Mouse (Mus musculus) leukemia stem cell, adult 10-12 weeks (primary cell): ENCODE measurements around the gene Olfr1272. TPM values are rescaled to one million over a fixed set of nuclear protein-coding genes. Genes with fewer than 3 reads are reported as not detected.

Experiments
- polyA plus RNA-seq: library from polyadenylated mRNA; stranded (reverse); fragments of >175 nt; gene quantifications from 2 replicates; pipeline ENCODE4 v1.2.3, GENCODE M21; 2012; ENCODE audit warnings: low replicate concordance

Gene Olfr1272
- 0.09 TPM in 1 of 2 replicates, not detected in the other for polyA plus RNA-seq

GRCm38 (mm10) chr2:90292741-90293140 lies at the start of gene Olfr1272:
Gene Olfr1272 (minus strand): TSS chr2:90292841.

GRCm38 (mm10) chr2:90321900-90322299 lies 29.3 kb upstream of the Olfr1272 start, which contains the start of gene Gm13769:
Gene Gm13769 (plus strand): TSS chr2:90322200.

GRCm38 (mm10) chr2:90270932-90271331 lies 21.7 kb downstream of the Olfr1272 start, which contains the start of gene Olfr1271:
Gene Olfr1271 (minus strand): TSS chr2:90271032.

GRCm38 (mm10) chr2:90257492-90257891 lies 35.1 kb downstream of the Olfr1272 start, which contains the start of gene Olfr142:
Gene Olfr142 (minus strand): TSS chr2:90257592.

Other genes starting within 250 kb of the Olfr1272 start
- gene Olfr140, start 229.2 kb downstream of the Olfr1272 start, polyA plus RNA-seq = not detected in 2 replicates
- gene Olfr1269, start 171.4 kb downstream of the Olfr1272 start, polyA plus RNA-seq = not detected in 2 replicates
- gene Olfr32, start 150.5 kb downstream of the Olfr1272 start, polyA plus RNA-seq = not detected in 2 replicates
- not detected in 2 replicates for gene Olfr1270, start 139.8 kb downstream of the Olfr1272 start, polyA plus RNA-seq
- gene Olfr1506, start 68.3 kb downstream of the Olfr1272 start, polyA plus RNA-seq = not detected in 2 replicates
- gene Olfr142, start 35.2 kb downstream of the Olfr1272 start, polyA plus RNA-seq = not detected in 2 replicates
- gene Olfr1271, start 21.8 kb downstream of the Olfr1272 start, polyA plus RNA-seq = not detected in 2 replicates
- gene Gm13769, start 29.4 kb upstream of the Olfr1272 start, polyA plus RNA-seq = not detected in 2 replicates
- not detected in 2 replicates for gene Olfr1274-ps, start 105.8 kb upstream of the Olfr1272 start, polyA plus RNA-seq